Mouse (Mus musculus) testis, adult 2 months (tissue): ENCODE results near the gene Rbm15b.

Experiments
- CTCF ChIP-seq: fragments of 200-500 bp; IDR thresholded peaks from 2 replicates; pipeline ENCODE4 v1.5.1; 2012; ENCODE audit warnings: low read depth, mild to moderate bottlenecking, inconsistent platforms, low read length, moderate library complexity; ENCODE audit not compliant: control insufficient read depth, insufficient read depth, insufficient replicate concordance
- POLR2A ChIP-seq: fragments of 200-500 bp; IDR thresholded peaks from 2 replicates; pipeline ENCODE4 v1.6.1; 2012; ENCODE audit warnings: low read depth, mild to moderate bottlenecking, inconsistent platforms, low read length, moderate library complexity; ENCODE audit not compliant: control insufficient read depth

DNA sequence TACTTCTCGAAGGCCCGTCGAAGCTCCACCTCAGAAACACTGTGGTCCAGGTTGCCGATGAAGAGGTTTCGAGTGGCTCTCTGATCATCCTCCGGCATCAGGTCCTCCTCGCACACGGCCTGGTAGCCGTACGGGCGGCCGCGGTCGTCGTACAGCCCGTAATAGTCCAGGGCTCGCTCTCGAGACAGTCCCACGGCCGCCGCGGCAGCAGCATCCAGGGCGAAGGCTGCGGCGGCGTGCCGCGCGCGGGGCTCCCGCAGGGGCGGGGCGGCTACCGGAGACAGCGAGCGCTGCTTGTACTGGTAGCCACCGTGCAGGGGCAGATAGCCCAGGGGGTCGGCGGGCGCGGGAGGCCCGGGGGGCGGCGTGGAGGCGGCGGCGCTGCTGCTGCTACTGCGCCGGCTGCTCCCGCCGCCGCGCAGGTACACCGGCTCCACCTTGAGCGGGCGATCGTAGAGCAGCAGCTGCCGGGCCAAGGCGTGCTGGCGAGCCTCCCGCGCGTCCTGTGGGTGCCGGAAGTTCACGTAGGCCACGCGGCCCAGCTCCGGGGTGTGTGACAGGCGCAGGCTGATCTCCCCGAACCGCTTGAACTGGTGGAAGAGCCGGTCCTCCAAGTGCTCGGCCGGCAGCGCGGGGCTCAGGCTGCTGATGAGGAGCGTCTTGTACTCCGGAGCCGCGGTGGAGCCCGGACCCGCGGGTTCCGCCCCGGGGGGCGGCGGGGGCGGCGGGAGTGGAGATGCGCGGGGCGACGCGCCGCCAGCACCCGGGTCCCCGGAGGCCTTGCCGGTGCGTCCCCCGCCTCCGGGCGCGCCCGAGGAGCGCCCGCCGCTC, 1.1 kb downstream of the Rbm15b start:
- TF ChIP-seq CTCF (no peak), POLR2A (no peak; the same call in 1 of the 2 replicates)
